Mouse (Mus musculus): Measurements from ENCODE around the gene Alx1. TPM values are rescaled to one million over a fixed set of nuclear protein-coding genes. Genes with fewer than 3 reads are reported as not detected.

Alx1 gene
- polyA plus RNA-seq, 1 experiment from 2014 or later = 0.10 TPM

Other genes with a start within 250 kb of the Alx1 start
- 0.49 and 0.66 TPM in 2 replicates for gene Lrriq1, start 206.1 kb upstream of the Alx1 start, polyA plus RNA-seq (2015; fragmentation: Nextera tagmentation; extraction: Ambion mirVana)

Measured in stomach, embryonic 16.5 days (tissue).